Mouse (Mus musculus) neural tube, embryonic 12.5 days (tissue): ENCODE results near the gene Stk32c. TPM values are rescaled to one million over a fixed set of nuclear protein-coding genes. Genes with fewer than 3 reads are reported as not detected.

ENCODE experiments used
- ATAC-seq: fragments of 200-750 bp; cut with Nextera tagmentation; 2 replicates; pipeline ENCODE4 v1.8.0; 2017; ENCODE audit warnings: low read depth, mild to moderate bottlenecking, moderate TSS enrichment, moderate library complexity; ENCODE audit not compliant: low FRiP score
- H3K27ac ChIP-seq: fragments of 300-500 bp; sonication (generic); 2 replicates; pipeline ENCODE4 v1.5.1; 2016
- H3K27me3 ChIP-seq: fragments of 300-500 bp; sonication (generic); replicated peaks from 2 replicates; pipeline ENCODE4 v1.6.1; 2016; ENCODE audit warnings: mild to moderate bottlenecking
- H3K36me3 ChIP-seq: fragments of 300-500 bp; sonication (generic); 2 replicates; pipeline ENCODE4 v1.6.1; 2016; ENCODE audit warnings: mild to moderate bottlenecking
- H3K4me1 ChIP-seq: fragments of 300-500 bp; sonication (generic); 2 replicates; pipeline ENCODE4 v1.6.1; 2016
- H3K4me2 ChIP-seq: fragments of 300-500 bp; sonication (generic); replicated peaks from 2 replicates; pipeline ENCODE4 v1.6.1; 2016; ENCODE audit warnings: mild to moderate bottlenecking
- H3K4me3 ChIP-seq: fragments of 300-500 bp; sonication (generic); 2 replicates; pipeline ENCODE4 v1.5.1; 2016
- H3K9ac ChIP-seq: fragments of 300-500 bp; sonication (generic); 2 replicates; pipeline ENCODE4 v1.6.1; 2016; ENCODE audit warnings: mild to moderate bottlenecking
- H3K9me3 ChIP-seq: fragments of 300-500 bp; sonication (generic); 2 replicates; pipeline ENCODE4 v1.6.1; 2016; ENCODE audit warnings: mild to moderate bottlenecking
- WGBS: fragments of 180-500 bp; shearing (Covaris S2); methylation state at CpG from one replicate; pipeline ENCODE4 v1.1.7; 2016; 5-methylcytosine and 5-hydroxymethylcytosine counted together
- polyA plus RNA-seq: library from polyadenylated mRNA; unstranded; fragments of >200 nt; fragmentation: Nextera tagmentation; extraction: Ambion mirVana; gene quantifications from 2 replicates; pipeline ENCODE4 v1.2.1, GENCODE M21; 2016

Gene Stk32c
- polyA plus RNA-seq, 1 experiment from 2014 or later: 2.0 TPM

DNA sequence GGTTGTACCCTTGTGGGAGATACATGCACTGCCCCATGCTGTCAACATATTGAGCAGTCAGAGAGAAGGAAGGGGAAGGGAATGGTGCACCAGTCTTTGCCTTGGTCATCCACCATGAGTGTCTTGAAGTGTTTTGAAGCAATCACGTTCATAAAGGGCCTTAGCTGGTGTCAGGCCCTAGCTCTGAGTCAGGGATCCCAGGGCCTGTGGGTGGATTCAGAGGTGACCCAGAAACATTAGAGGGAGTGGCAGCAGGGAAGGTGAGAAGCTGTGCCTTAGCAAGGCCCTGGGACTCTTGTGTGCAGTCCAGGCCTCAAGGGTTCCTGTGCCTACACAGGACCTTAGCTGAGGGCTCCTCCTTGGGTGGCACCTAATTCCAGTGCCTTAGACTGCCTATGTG, 11.0 kb upstream of the Stk32c start:
- WGBS: 80% methylated on average over 1 of the region's 1 CpGs
- H3K36me3 ChIP-seq: no peaks in the 10 kb centered on the region
- no peak overlapping the region for H3K9ac ChIP-seq
- no peak overlapping the region for H3K4me3 ChIP-seq
- no peak overlapping the region for H3K27ac ChIP-seq
- H3K4me2 ChIP-seq: no peak overlapping the region
- H3K27me3 ChIP-seq: no peaks in the 10 kb centered on the region
- no peaks in the 10 kb centered on the region for H3K4me1 ChIP-seq
- ATAC-seq: no peak
- H3K9me3 ChIP-seq: no peaks in the 10 kb centered on the region

DNA sequence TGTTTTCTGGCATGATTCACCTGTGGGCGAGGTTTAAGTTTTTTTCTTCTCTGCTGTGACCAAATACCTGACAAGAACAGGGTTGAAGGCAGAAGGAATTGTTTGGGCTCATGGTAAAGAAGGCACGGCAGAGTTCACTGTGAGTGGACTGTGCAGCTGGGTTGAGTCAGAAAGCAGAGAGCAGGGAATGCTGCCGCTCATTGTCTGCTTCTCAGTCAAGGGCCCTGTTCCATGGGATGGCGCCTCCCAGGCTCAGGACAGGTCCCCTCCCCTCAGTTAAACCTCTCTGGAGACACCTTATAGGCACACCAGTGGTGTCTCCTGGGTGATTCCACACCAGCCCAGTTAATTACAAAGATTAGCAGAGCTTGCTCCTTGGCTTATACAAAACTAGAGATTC, 9.2 kb upstream of the Stk32c start:
- no peak for ATAC-seq
- H3K27ac ChIP-seq: no peak overlapping the region
- H3K4me2 ChIP-seq: no peak overlapping the region
- no peaks in the 10 kb centered on the region for H3K36me3 ChIP-seq
- 85% methylated on average over 4 of the region's 4 CpGs for WGBS
- H3K9ac ChIP-seq: no peak overlapping the region
- H3K4me3 ChIP-seq: no peak overlapping the region
- H3K4me1 ChIP-seq: no peaks in the 10 kb centered on the region
- H3K9me3 ChIP-seq: no peaks in the 10 kb centered on the region
- H3K27me3 ChIP-seq: no peaks in the 10 kb centered on the region

DNA sequence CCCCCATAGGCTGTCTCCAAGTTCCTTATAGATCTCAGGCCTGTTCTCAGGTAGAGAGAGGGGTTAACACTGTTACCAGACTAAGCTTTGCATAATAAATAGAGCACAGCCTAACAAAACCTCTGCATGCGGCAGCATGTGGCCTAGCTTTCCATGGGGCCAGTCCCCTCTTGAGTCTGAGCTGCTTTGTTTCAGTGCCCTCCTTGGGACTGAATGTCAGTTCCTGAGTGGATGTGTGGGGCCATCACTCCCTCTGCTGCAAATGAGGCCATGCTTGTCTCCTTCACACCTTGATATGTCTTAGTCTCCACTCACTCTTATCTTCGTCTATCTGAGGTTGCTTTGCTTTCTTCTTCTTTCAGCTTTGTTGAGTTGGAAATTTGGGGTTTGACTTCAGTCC, 8.7 kb upstream of the Stk32c start:
- no peak overlapping the region for H3K4me3 ChIP-seq
- 71% methylated on average over 2 of the region's 2 CpGs for WGBS
- H3K27me3 ChIP-seq: no peaks in the 10 kb centered on the region
- H3K36me3 ChIP-seq: no peaks in the 10 kb centered on the region
- H3K4me2 ChIP-seq: no peak overlapping the region
- no peak for ATAC-seq
- H3K9me3 ChIP-seq: no peaks in the 10 kb centered on the region
- no peak overlapping the region for H3K27ac ChIP-seq
- H3K4me1 ChIP-seq: no peaks in the 10 kb centered on the region
- H3K9ac ChIP-seq: no peak overlapping the region

DNA sequence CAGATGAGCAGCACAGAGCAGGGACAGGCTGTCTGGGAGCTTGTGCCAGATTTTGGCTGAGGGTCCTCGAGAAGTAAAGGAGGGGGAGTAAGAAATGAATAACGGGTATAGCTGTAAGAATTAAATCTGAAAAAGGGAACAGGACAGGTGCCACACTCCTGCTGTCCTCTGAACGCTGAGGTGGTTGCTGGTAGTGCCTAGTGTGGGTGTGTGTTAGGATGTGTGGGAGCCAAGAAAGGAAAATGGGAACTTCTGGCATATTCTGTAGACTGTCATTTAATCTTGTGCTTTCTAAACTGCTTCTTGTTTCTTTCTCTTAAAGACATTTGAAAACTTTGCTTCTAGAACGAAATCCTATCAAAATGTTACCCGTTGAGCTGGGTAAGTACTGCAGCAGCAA, 8.0 kb upstream of the Stk32c start:
- Histone ChIP-seq H3K36me3 (no peaks in the 10 kb centered on the region), H3K4me3 (no peak overlapping the region), H3K27me3 (no peaks in the 10 kb centered on the region), H3K9me3 (no peaks in the 10 kb centered on the region), H3K27ac (no peak overlapping the region), H3K4me1 (no peaks in the 10 kb centered on the region), H3K9ac (no peak overlapping the region), H3K4me2 (no peak overlapping the region)
- WGBS: 86% methylated on average over 5 of the region's 5 CpGs
- no peak for ATAC-seq

DNA sequence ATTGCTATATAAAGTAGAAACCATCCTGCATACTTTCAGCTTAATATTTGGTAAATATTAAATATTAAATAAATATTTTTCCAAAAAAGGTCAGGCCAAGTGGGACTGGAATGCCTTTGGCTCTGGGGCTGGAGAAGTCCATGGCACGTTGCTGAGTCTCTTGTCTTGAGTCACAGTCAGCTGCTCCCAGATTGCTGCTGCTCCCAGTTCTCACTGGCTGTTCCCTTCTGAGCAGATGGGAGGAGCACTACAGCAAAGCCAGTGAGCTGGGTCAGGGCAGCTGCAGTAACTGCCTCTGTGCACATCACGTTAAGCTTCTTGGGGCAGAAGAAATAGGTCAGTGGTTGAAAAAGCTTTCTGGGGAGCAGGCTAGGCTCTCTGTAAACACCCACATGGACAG, 7.2 kb upstream of the Stk32c start:
- no peak overlapping the region for H3K9ac ChIP-seq
- no peak for ATAC-seq
- H3K27ac ChIP-seq: no peak overlapping the region
- H3K4me1 ChIP-seq: no peaks in the 10 kb centered on the region
- no peaks in the 10 kb centered on the region for H3K27me3 ChIP-seq
- no peaks in the 10 kb centered on the region for H3K9me3 ChIP-seq
- H3K4me3 ChIP-seq: no peak overlapping the region
- no peak overlapping the region for H3K4me2 ChIP-seq
- WGBS: 56% methylated on average over 2 of the region's 2 CpGs
- no peaks in the 10 kb centered on the region for H3K36me3 ChIP-seq

DNA sequence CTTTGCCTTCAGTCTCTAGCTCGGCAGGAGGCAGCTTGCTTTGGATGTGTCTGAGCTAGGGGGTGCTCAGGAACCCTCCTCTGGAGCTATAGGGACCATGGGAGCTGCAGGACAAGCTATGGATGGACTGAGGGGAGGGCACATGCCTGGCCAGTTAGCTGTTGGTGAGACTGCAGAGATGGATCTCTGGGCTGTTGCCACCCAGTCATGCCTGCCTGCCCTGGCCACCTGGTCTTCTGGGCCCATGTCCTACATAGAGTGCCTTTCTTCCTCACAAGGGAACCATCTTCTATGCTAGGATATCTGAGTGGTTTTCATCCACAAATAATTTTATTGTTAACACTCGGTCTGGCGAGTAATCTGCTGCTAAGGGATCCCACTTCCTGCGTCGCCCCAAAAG, 6.4 kb upstream of the Stk32c start:
- Histone ChIP-seq H3K27ac (no peak overlapping the region), H3K4me3 (no peak overlapping the region)
- no peak for ATAC-seq

DNA sequence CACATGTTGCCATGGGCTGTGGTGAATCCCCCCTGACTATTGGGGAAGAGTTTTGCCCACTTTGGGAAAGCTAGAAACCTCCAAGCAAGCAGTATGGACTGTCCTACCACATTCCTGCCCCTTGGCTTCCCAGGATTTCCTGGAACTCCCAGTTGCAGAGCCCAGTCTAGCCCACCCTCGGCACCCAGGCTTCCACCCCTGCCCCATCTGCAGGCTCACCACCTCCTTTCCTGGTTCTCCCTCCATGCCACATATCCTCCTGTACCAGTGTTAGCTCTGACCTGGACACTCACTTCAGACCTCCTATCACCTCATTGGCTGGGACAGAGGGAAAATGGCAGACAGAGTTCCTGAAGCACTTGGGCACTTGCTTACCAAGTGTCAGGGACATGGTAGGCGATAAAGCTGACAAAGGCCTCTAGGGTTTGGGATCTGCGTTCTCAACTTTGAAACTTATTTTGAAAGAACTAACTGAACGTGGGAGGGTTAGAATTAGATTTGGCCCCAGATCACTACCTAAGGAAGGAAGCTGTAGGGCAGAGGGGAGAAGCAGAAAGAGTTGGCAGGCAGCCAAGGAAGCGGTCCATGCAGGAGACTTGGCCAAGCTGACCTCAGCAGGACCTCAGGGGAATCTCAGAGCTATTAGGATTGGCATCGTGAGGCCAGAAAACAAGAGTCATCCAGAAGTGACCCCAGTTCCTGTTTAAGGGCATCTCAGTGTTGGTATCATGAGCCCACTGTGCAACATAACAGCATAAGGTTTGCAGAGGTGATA, 5.7 kb upstream of the Stk32c start:
- 77% methylated on average over 6 of the region's 6 CpGs for WGBS
- no peaks in the 10 kb centered on the region for H3K4me1 ChIP-seq
- H3K27ac ChIP-seq: no peak overlapping the region
- H3K36me3 ChIP-seq: no peaks in the 10 kb centered on the region
- no peaks in the 10 kb centered on the region for H3K27me3 ChIP-seq
- no peaks in the 10 kb centered on the region for H3K9me3 ChIP-seq
- H3K4me2 ChIP-seq: no peak overlapping the region
- ATAC-seq: no peak
- no peak overlapping the region for H3K9ac ChIP-seq
- H3K4me3 ChIP-seq: no peak overlapping the region

More for the DNA sequence above, 6.4 kb upstream of the Stk32c start:
- Histone ChIP-seq H3K9ac (no peak overlapping the region), H3K4me2 (no peak overlapping the region), H3K36me3 (no peaks in the 10 kb centered on the region), H3K9me3 (no peaks in the 10 kb centered on the region), H3K4me1 (no peaks in the 10 kb centered on the region), H3K27me3 (no peaks in the 10 kb centered on the region)
- WGBS: 88% methylated on average over 5 of the region's 5 CpGs

DNA sequence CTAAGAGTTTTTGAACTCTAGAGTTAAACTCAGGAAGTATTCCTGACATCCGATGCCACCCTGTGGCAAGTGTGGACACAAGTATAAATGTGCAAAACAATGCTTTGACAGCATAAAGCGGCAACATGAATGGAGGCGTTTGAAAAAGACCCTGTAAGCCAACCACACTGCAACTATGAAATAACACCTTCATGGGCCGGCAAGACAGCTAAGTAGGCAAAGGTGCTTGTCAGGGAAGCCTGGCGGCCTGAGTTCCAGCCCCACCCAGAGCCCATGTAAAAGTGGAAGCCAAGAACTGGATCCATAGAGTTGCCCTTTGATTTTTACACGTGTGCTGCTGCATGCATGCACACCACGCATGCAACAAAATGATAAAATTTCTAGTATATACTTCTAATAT, 3.9 kb upstream of the Stk32c start:
- Histone ChIP-seq H3K4me3 (no peak overlapping the region), H3K4me1 (0 out of 2 replicates have a peak, but pooled peaks cover 5% of the 10 kb centered on the region), H3K36me3 (no peaks in the 10 kb centered on the region), H3K27ac (no peak overlapping the region), H3K9ac (no peak overlapping the region), H3K27me3 (no peaks in the 10 kb centered on the region), H3K4me2 (no peak overlapping the region), H3K9me3 (no peaks in the 10 kb centered on the region)
- ATAC-seq: no peak
- 83% methylated on average over 7 of the region's 7 CpGs for WGBS

DNA sequence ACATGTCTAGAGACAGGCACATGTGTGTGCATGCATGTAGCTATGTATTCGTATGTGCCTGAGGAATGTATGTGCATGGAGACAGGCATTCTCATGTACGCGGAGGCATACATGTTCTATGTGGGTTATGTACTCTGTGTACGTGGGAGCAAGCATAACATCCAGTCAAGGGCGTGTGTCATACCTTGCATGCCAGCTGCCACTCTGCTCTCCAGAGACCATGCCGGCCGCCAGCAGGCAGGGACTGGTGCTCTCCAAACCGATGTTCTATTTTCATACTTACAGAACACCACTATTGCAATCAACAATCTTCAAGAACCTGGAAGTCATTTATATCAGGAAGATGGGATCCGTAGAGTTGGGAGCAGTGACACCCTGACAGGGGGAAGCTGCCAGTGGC, 3.4 kb upstream of the Stk32c start:
- H3K27ac ChIP-seq: no peak overlapping the region
- no peak overlapping the region for H3K4me3 ChIP-seq
- WGBS: 93% methylated on average over 9 of the region's 9 CpGs
- no peak overlapping the region for H3K9ac ChIP-seq
- 0 out of 2 replicates have a peak, but pooled peaks cover 5% of the 10 kb centered on the region for H3K4me1 ChIP-seq
- H3K4me2 ChIP-seq: no peak overlapping the region
- no peak for ATAC-seq
- no peaks in the 10 kb centered on the region for H3K9me3 ChIP-seq
- H3K36me3 ChIP-seq: no peaks in the 10 kb centered on the region
- no peaks in the 10 kb centered on the region for H3K27me3 ChIP-seq

DNA sequence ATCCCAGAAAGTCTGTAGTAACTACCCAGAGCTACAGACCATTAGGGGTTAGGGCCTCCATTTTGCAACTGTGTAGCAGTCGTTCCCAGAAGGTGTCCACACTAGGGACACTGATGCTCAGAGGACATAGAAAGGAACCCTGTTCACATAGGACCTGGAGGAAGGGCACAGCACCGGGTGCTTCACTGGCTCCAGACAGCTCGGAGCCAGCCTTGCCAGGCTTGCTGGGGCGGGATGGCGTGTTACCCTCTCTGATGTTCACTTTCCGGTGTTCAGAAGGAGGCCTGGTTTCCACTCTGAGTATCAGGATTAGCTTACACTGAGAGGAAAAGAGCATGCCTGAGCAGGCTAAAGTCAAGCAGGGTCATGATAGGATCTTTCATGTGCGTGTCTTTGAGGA, 2.8 kb upstream of the Stk32c start:
- Histone ChIP-seq H3K27me3 (no peaks in the 10 kb centered on the region), H3K9me3 (no peaks in the 10 kb centered on the region), H3K4me3 (no peak overlapping the region), H3K27ac (no peak overlapping the region), H3K4me2 (no peak overlapping the region), H3K36me3 (no peaks in the 10 kb centered on the region), H3K4me1 (0 out of 2 replicates have a peak, but pooled peaks cover 5% of the 10 kb centered on the region), H3K9ac (no peak overlapping the region)
- 88% methylated on average over 7 of the region's 7 CpGs for WGBS
- no peak for ATAC-seq

DNA sequence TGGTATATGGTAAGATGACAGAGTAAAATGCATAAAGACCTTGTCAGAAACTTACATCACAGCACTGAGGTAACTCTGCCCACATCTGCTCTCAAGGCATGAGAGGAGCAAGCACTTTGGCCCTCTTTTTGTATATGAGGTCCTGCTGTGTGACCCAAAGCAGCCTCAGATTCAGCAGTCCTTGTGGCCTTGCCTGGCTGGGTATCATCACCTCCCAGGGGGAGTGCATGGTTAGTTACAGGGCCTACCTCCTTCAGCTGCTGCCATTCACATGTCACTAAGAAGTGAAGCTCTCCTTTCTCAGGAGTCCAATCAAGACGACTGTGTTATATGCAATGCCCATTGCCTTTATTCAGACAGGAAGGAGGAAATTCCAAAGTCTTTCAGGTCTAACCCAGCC, 2.4 kb upstream of the Stk32c start:
- no peak overlapping the region for H3K27ac ChIP-seq
- no peak for ATAC-seq

DNA sequence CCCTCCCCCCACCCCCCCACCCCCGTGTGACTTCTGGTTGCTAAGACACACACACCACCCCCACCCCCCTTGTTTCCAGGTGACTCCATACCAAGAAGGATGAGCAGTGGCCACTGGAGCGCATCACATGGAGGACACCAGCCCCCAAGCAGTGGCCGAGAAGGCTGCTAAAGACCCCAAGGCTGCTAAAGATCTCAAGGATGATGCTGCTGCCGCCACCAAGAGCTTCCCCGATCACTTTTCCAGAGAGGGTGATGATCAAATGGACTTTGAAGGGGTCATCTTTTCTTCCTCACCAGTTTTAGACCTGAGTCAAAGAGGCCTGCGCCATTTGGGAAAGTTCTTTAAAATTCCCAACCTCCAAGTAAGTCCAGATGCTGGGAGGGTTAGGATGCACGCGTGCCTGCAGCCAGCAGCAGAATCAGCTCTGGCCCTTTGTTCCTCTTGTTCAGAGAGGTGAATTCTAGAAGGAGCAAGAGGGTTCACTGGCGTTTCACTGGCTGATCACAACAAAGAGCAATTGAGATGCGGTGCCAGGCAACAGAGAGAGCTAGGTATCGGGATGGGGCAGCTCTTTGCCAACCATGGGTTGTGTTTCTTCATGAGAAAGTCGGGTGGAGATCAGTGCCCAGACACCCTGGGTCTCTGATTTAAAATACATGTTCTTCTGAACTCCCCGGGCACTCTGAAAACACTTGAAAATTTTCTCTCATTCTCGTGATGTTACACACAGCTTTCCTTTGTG, 1.7 kb upstream of the Stk32c start:
- Histone ChIP-seq H3K4me2 (no peak overlapping the region), H3K27ac (no peak overlapping the region), H3K27me3 (no peaks in the 10 kb centered on the region), H3K4me3 (no peak overlapping the region), H3K9ac (no peak overlapping the region), H3K9me3 (no peaks in the 10 kb centered on the region), H3K4me1 (0 out of 2 replicates have a peak, but pooled peaks cover 5% of the 10 kb centered on the region), H3K36me3 (no peaks in the 10 kb centered on the region)
- no peak for ATAC-seq
- WGBS: 79% methylated on average over 14 of the region's 14 CpGs

More for the DNA sequence above, 2.4 kb upstream of the Stk32c start:
- Histone ChIP-seq H3K9me3 (no peaks in the 10 kb centered on the region), H3K9ac (no peak overlapping the region), H3K4me1 (0 out of 2 replicates have a peak, but pooled peaks cover 5% of the 10 kb centered on the region), H3K27me3 (no peaks in the 10 kb centered on the region), H3K4me2 (no peak overlapping the region), H3K36me3 (no peaks in the 10 kb centered on the region), H3K4me3 (no peak overlapping the region)
- 80% methylated on average over 1 of the region's 1 CpGs for WGBS
